Mouse (Mus musculus): Measurements from ENCODE around the gene Ktn1.

GRCm38 (mm10) chr14:47684579-47684978, 36.3 kb downstream of the Ktn1 start:
- TF ChIP-seq GATA1 (IDR thresholded peaks at IDR 0.05; ENCODE audit: borderline replicate concordance, low read length) = no peak
- TF ChIP-seq FLI1 (IDR thresholded peaks at IDR 0.05; ENCODE audit: low read length) = no peak

All from megakaryocyte, embryonic 14.5 days (primary cell).